Mouse (Mus musculus) CD4-positive, CD25-positive, alpha-beta regulatory T cell, adult 4 months (primary cell): Measurements from ENCODE around the gene Olfr1369-ps1. TPM values are rescaled to one million over a fixed set of nuclear protein-coding genes. Genes with fewer than 3 reads are reported as not detected.

Source experiments
- polyA plus RNA-seq, 2 experiments: library from polyadenylated mRNA; unstranded; fragments of 100-300 nt; shearing (Covaris generic); gene quantifications; one replicate each; pipeline ENCODE4 v1.2.1; 2017

The Olfr1369-ps1 gene
- polyA plus RNA-seq, 2 experiments from 2014 or later, result 0.27 TPM; not detected in 1

Other genes starting within 250 kb of the Olfr1369-ps1 start
- not detected for gene Olfr1370, start 36.5 kb upstream of the Olfr1369-ps1 start, polyA plus RNA-seq
- not detected for gene Olfr263, start 18.2 kb downstream of the Olfr1369-ps1 start, polyA plus RNA-seq
- gene Olfr1368, start 34.4 kb downstream of the Olfr1369-ps1 start, polyA plus RNA-seq, result not detected
- gene Trim27, start 68.0 kb downstream of the Olfr1369-ps1 start, polyA plus RNA-seq, result 10 to 100 TPM; 10.5 to 13.5 TPM
- not detected for gene Gpx5, start 181.2 kb downstream of the Olfr1369-ps1 start, polyA plus RNA-seq
- not detected for gene Gpx6, start 200.6 kb downstream of the Olfr1369-ps1 start, polyA plus RNA-seq
- gene Olfr1367, start 235.4 kb downstream of the Olfr1369-ps1 start, polyA plus RNA-seq, result not detected